In the genomic region with DNA sequence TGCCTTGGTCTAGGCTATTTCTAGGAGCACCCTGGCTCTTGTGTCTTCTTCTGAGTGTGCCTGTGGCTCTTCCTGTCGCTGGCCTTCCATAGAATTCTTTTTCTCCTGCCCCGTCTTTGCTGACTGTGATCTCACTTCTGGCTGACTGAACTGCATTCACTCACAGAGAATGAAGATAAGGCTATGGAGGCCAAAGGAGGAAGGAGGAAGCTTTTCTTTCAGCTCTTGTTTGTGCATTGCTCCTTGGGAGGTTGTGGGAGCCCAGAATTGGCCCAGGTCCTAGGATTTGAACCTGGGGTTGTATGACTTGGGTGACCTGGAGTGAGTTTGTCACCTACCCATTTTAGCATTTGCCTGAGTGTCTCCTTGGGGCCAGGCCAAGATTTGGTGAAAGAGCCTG, we compare ENCODE assay signal across 27 mouse cellular contexts.
DNase-seq lines count a peak whose midpoint lies in the region; ATAC-seq and TF ChIP-seq lines count a peak whose summit lies in the region.
"Had no signal": no experiment of that assay in that cellular context is flagged by ENCODE, and none has a peak within 500 bp of the region (broad histone marks: within the 10 kb centered on the region; RNA-seq: fewer than 3 reads in every experiment).

No protein-coding gene starts in this region.

- H3K9me3 ChIP-seq in heart, embryonic 14.5 days (ENCODE audit: control insufficient read depth, low read length) = no peaks in the 10 kb centered on the region
- H3K9me3 ChIP-seq in stomach, embryonic 15.5 days = no peaks in the 10 kb centered on the region
- H3K9me3 ChIP-seq: forebrain, embryonic 15.5 days; heart, embryonic 15.5 days; hindbrain, embryonic 10.5 days; hindbrain, embryonic 15.5 days had no signal

- intact Hi-C loops in heart, postnatal 10 days (cut with DNase I) = no loop called here

- ATAC-seq in heart, embryonic 14.5 days (ENCODE audit: insufficient number of reproducible peaks, insufficient read depth, low FRiP score, low read depth) = no peak
- ATAC-seq in stomach, embryonic 15.5 days (ENCODE audit: insufficient read depth, low FRiP score, low read depth) = no peak
- ATAC-seq: forebrain, embryonic 15.5 days; inflammation-experienced regulatory T-cells, adult 6 months had no signal

- peaks cover 14 to 21% of the 10 kb centered on the region in 2 experiments for H3K4me1 ChIP-seq in heart, embryonic 14.5 days (ENCODE audit: control insufficient read depth in 2 of 2, insufficient read depth in 2 of 2, low read length in 2 of 2)
- H3K4me1 ChIP-seq in kidney, adult 2 months (ENCODE audit: control insufficient read depth, insufficient read depth, low read length) = peaks cover 8% of the 10 kb centered on the region
- H3K4me1 ChIP-seq in stomach, embryonic 15.5 days = peaks cover 21% of the 10 kb centered on the region

- H3K4me3 ChIP-seq in heart, embryonic 14.5 days (ENCODE audit: control insufficient read depth in 1 of 2, insufficient read depth in 1 of 2, low read depth in 1 of 2, low read length in 2 of 2) = no peak overlapping the region
- H3K4me3 ChIP-seq in kidney, adult 2 months (ENCODE audit: insufficient read depth, low read depth, low read length) = no peak overlapping the region
- no peak overlapping the region for H3K4me3 ChIP-seq in stomach, embryonic 15.5 days (replicated peaks)
- H3K4me3 ChIP-seq: forebrain, embryonic 15.5 days; heart, embryonic 15.5 days; hindbrain, embryonic 10.5 days; hindbrain, embryonic 15.5 days had no signal

- no peak for TF ChIP-seq CTCF in kidney, adult 2 months (conservative IDR thresholded peaks at IDR 0.05; ENCODE audit: insufficient read depth, insufficient read length, low read depth, low read length)

- no peak overlapping the region for H3K4me2 ChIP-seq in heart, embryonic 14.5 days (ENCODE audit: low read length)
- no peak overlapping the region for H3K4me2 ChIP-seq in stomach, embryonic 15.5 days
- H3K4me2 ChIP-seq: forebrain, embryonic 15.5 days; heart, embryonic 15.5 days; hindbrain, embryonic 15.5 days had no signal

- WGBS in heart, embryonic 14.5 days = 39% methylated on average over 2 of the region's 2 CpGs
- 88% methylated on average over 2 of the region's 2 CpGs for WGBS in kidney, adult 2 months
- WGBS in stomach, embryonic 15.5 days = 64% methylated on average over 2 of the region's 2 CpGs

- peak overlapping the region; percentile 17 to 19; a peak in 2 of 4 replicates for H3K27ac ChIP-seq in heart, embryonic 14.5 days (replicated peaks in 1 of 2; ENCODE audit: control insufficient read depth in 1 of 2, insufficient read depth in 1 of 2, low read depth in 2 of 2, low read length in 2 of 2)
- no peak overlapping the region; the same call in 1 of the 2 replicates for H3K27ac ChIP-seq in kidney, adult 2 months (ENCODE audit: insufficient read depth, low read depth, low read length)
- peak overlapping the region; percentile 18; the same call in 1 of the 2 replicates for H3K27ac ChIP-seq in stomach, embryonic 15.5 days
- H3K27ac ChIP-seq: forebrain, embryonic 15.5 days; heart, embryonic 15.5 days; hindbrain, embryonic 10.5 days; hindbrain, embryonic 15.5 days; liver, embryonic 14.5 days; macrophage had no signal

- TF ChIP-seq POLR2A in kidney, adult 2 months (IDR thresholded peaks at IDR 0.05; ENCODE audit: low read depth, low read length) = no peak

- DNase-seq in gastrocnemius, postnatal 10 days = peak; percentile 1
- DNase-seq in gastrocnemius, postnatal 4 days (ENCODE audit: low spot score in 2 of 2) = no peak
- DNase-seq in heart, postnatal 10 days = no peak
- DNase-seq in kidney, postnatal 4 days = peak; percentile 6 to 15
- DNase-seq in kidney, adult 2 months = no peak
- no peak for DNase-seq in spleen, adult 18-20 months
- DNase-seq: adrenal gland, postnatal 10 days; cerebellum, adult 8-10 months; cerebellum, postnatal 36 days; gastrocnemius, postnatal 36 days; liver; lung, adult 2 months; lung, postnatal 10 days; midbrain, embryonic 14.5 days; retina, postnatal 1 day; right cerebral cortex, postnatal 25 days; thymus, postnatal 14 days had no signal

- 0 out of 2 replicates have a peak, but pooled peaks cover 4% of the 10 kb centered on the region for H3K36me3 ChIP-seq in heart, embryonic 14.5 days (ENCODE audit: control insufficient read depth, insufficient read depth, low read length)
- no peaks in the 10 kb centered on the region for H3K36me3 ChIP-seq in kidney, adult 2 months (ENCODE audit: control insufficient read depth, insufficient read depth, low read length)
- no peaks in the 10 kb centered on the region for H3K36me3 ChIP-seq in stomach, embryonic 15.5 days
- H3K36me3 ChIP-seq: forebrain, embryonic 15.5 days; G1E; heart, embryonic 15.5 days; hindbrain, embryonic 15.5 days had no signal

- no peak overlapping the region for H3K9ac ChIP-seq in heart, embryonic 14.5 days (ENCODE audit: low read length)
- H3K9ac ChIP-seq in stomach, embryonic 15.5 days = no peak overlapping the region
- H3K9ac ChIP-seq: forebrain, embryonic 15.5 days; heart, embryonic 15.5 days; hindbrain, embryonic 15.5 days; liver, embryonic 14.5 days had no signal

- H3K27me3 ChIP-seq in heart, embryonic 14.5 days (ENCODE audit: control insufficient read depth, insufficient read depth, low read length) = no peaks in the 10 kb centered on the region
- H3K27me3 ChIP-seq in kidney, adult 2 months (replicated peaks; ENCODE audit: control insufficient read depth, insufficient read depth, low read length) = no peaks in the 10 kb centered on the region
- no peaks in the 10 kb centered on the region for H3K27me3 ChIP-seq in stomach, embryonic 15.5 days (replicated peaks)
- H3K27me3 ChIP-seq: forebrain, embryonic 15.5 days; heart, embryonic 15.5 days; hindbrain, embryonic 15.5 days had no signal

Comparison
In these comparisons a context has a peak if more than half of its experiments do, and no peak if none do; other contexts are left out.
1. DNase-seq: peak in gastrocnemius, postnatal 10 days (single experiment) and kidney, postnatal 4 days (2 of 2); none in gastrocnemius, postnatal 4 days (0 of 2), heart, postnatal 10 days (0 of 2), kidney, adult 2 months (single experiment) and spleen, adult 18-20 months (0 of 2).